Mouse (Mus musculus): ENCODE data around the gene Hnrnpa3.

- TF ChIP-seq CTCF (IDR thresholded peaks at IDR 0.05; ENCODE audit: low read depth) (no peak), EP300 (optimal IDR thresholded peaks at IDR 0.05) (no peak)
Measured at GRCm38 (mm10) chr2:75609971-75610370, 49.1 kb upstream of the Hnrnpa3 start.

All from stomach, postnatal 0 days (tissue).